Mouse (Mus musculus) gastrocnemius, adult 2 months (tissue): ENCODE data around the gene Upf3b. TPM values are rescaled to one million over a fixed set of nuclear protein-coding genes. Genes with fewer than 3 reads are reported as not detected.
"Not testable (repeated sequence)": the region's sequence is repeated elsewhere in the genome, so short reads cannot be mapped to it uniquely, and the experiment has no call there.

ENCODE experiments used
- DNase-seq: peaks from one replicate; pipeline ENCODE4 v3.0.0; 2022
- H3K27ac ChIP-seq: fragments of 200-600 bp; 2 replicates; pipeline ENCODE4 v1.8.1; 2022; ENCODE audit warnings: mild to moderate bottlenecking
- H3K4me3 ChIP-seq: fragments of 200-600 bp; 2 replicates; pipeline ENCODE4 v1.8.1; 2022; ENCODE audit warnings: mild to moderate bottlenecking, moderate library complexity
- CTCF ChIP-seq: fragments of 200-600 bp; IDR thresholded peaks from 2 replicates; pipeline ENCODE4 v1.8.1; 2022; ENCODE audit warnings: antibody characterized with exemption, mild to moderate bottlenecking, moderate library complexity
- intact Hi-C: fragments of 180-260 bp; cut with DNase I; formaldehyde crosslinking; loops from one replicate; pipeline ENCODE4 v1.15.1; 2025
- total RNA-seq, 2 experiments: library from RNA; stranded (reverse); gene quantifications; 2 replicates each; pipeline ENCODE4 v1.2.3; 2021

Upf3b gene
- total RNA-seq, 2 experiments from 2014 or later = 9.4 to 10.1 TPM

DNA sequence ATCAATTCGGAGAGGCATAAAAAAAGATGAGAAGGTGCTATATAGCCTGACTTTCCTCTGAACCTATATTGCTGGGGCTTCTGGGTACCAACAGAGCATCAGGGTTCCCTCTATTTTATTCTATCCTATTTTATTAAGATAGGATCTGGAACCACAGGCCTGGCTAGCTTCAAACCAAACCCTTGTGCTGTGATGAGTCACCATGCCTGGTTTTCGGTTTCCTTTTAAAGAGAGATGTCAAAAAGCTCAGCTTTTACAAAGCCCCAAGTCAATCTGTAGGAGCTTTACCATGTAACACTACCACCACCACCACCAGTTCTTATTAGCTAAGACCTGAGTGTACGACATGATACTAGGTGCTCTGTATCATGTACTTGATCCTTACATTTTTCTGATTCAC, 11.4 kb downstream of the Upf3b start:
- Histone ChIP-seq H3K4me3 (no peak overlapping the region), H3K27ac (no peak overlapping the region)
- no peak for TF ChIP-seq CTCF
- DNase-seq = no peak
- intact Hi-C loops = no loop called here

DNA sequence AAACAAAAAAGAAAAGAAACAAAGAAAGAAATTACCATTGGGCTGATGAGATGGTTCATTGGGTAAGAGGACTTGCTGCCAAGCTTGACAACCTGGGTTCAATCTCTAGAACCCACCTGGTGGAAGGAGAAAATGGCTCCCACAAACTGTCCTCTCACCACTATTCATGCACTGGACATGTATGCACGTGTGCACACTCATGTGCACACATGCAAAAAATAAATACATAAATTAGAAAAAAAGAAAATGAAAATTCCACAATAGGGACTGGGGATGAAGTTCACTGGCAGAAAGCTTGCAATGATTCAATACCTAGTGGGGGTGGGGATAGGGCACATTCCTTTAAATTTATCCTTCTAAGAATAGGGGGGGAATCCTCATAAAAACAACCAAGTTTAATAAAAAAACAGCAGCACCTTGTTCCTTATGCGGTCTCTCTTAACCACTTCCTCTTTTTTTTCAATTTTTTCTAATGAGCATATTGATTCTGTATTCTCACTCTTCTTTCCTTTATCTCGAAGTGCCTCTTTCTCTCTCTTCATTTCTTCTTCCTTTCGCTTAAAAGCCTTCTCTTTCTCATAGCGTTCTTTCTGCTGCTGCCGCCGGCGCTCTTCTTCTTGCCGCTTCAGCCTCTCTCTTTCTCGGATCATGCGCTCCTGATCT, 14.9 kb downstream of the Upf3b start:
- intact Hi-C loops = no loop called here

DNA sequence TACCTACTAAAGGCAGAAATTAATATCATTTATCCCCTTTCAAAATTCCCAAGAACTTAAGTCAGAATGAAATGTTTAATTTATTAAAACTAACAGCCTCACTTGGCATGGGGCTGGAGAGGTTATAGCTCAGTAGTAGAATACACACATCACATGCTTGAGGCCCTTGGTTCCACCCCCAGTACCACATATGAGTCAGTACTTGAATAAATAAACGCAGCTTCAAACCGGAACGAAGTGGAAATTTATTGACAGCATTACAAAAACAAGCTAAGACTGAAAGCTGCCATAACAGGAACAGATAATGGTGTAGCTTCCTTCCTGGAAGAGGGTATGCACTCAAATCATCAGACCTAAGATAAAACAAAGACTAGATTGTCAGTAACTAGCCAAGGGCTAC, 18.7 kb downstream of the Upf3b start:
- DNase-seq = no peak
- intact Hi-C loops = no loop called here
- Histone ChIP-seq H3K27ac (no peak overlapping the region), H3K4me3 (no peak overlapping the region)
- TF ChIP-seq CTCF = no peak

More for the DNA sequence above, 14.9 kb downstream of the Upf3b start:
- H3K27ac ChIP-seq = no peak overlapping the region
- no peak for TF ChIP-seq CTCF
- no peak overlapping the region for H3K4me3 ChIP-seq
- DNase-seq = no peak

DNA sequence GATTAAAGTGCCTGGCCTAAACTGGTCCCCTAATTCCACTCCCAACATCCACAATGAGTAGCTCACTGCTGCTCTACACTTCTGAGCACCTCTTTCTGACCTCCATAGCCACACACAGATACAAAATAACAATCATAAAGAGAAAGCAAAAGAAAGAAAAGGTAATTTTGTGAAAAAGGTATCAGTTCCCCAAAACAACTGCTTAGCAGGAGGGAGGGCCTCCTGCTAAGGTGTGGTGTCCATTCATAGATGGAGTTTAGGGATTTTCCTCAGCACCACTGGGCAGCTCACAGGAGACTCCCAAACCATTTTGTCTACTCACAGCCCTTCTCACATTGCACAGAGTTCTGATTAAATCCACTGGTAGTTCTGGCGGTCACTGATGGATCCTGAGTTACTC, 21.3 kb downstream of the Upf3b start:
- DNase-seq = no peak
- no peak overlapping the region for H3K27ac ChIP-seq
- intact Hi-C loops = no loop called here
- TF ChIP-seq CTCF = no peak
- no peak overlapping the region for H3K4me3 ChIP-seq

DNA sequence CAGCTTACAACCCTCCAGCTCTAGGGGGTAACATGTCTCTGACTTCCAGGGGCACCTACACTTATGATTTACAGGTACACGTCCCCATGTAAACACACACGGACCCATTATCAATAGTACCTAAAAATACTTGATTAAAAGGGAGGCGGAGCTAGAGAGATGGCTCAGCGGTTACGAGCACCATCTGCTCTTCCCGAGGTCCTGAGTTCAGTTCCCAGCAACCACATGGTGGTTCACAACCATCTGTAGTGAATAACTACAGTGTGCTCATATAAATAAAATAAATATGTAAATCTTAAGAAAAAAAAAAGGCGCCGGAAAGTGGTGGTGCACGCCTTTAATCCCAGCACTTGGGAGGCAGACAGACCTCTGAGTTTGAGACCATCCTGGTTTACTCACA, 24.5 kb downstream of the Upf3b start:
- Histone ChIP-seq H3K4me3 (peak overlapping the region; percentile 86), H3K27ac (peak overlapping the region; percentile 93)
- intact Hi-C loops = no loop called here
- DNase-seq = no peak
- no peak for TF ChIP-seq CTCF

DNA sequence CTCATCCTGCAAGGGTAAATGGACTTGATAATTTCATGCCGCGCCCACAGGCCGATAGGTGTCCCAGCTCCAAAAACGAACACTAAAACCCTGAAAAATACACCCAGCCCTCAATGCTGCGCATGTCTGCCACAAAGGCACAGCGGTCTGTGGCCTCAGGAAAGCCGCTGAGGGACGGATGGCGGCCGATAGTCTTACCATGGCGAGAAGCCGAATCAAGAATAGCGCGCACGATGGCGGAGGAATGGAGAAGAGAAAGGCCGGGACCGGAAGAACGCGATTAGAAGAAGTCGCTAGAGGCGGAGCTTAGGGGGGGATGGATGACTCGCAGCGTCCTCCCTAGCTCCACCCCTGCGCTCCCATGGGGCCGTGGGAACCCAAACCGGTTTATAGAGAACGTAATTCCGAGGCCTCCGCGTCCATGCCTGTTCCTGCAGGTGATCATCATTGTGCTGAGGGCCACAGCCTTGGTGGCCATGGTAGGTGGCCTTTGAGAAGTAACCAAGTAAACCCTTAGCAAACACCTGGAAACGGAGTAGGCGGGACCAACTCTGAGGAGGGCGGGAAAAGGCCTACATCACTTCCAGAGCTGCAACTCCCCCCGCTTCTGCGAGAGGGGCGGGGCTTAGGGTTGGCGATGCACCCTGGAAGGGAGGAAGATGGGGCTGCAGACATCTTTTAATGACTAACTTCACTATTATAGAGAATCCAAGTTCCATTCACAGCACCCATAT, 25.0 kb downstream of the Upf3b start, which contains the start of gene Rpl39:
TSS of gene Rpl39 (minus strand) at position 476 of the 734 bp plus-strand sequence.
- intact Hi-C loops = no loop called here

DNA sequence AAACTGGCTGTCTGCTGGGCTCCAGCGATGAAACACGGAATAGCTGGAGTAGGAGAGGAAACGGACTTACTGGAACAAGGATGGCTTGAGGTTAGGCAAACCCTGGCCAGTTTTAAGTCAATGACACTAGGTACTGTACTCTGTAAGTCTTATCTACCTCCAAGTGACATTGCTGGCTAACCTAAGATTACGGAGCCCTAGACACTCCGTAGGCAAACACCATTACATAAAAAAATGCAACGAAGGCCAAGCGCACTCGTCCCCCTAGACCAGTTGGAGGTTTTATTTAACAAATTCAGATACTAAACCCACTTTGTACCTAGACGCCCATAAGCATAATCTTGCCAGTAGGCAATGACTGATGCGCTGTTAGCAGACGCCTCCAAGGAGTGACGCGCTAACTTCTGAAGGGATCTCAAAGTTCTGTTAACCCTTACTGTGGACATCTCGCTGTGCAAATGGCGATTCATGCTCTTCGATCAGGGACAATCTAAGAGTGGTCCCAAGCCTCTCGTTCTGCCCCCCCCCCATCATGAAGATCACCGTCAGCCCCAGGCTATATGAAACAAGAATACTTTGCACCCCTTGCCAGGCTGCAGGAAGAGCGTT, 25.7 kb downstream of the Upf3b start:
- Histone ChIP-seq H3K4me3 (peak overlapping the region; percentile 86), H3K27ac (peak overlapping the region; percentile 93)
- intact Hi-C loops = no loop called here
- no peak for DNase-seq
- TF ChIP-seq CTCF = no peak

More for the DNA sequence above, 25.0 kb downstream of the Upf3b start, which contains the start of gene Rpl39:
- Histone ChIP-seq H3K4me3 (peak within 1 kb of the TSS; percentile 86), H3K27ac (peak within 1 kb of the TSS; percentile 93)
- DNase-seq = peak; percentile 91
- peak; percentile 19; the same call in 1 of the 2 replicates for TF ChIP-seq CTCF

DNA sequence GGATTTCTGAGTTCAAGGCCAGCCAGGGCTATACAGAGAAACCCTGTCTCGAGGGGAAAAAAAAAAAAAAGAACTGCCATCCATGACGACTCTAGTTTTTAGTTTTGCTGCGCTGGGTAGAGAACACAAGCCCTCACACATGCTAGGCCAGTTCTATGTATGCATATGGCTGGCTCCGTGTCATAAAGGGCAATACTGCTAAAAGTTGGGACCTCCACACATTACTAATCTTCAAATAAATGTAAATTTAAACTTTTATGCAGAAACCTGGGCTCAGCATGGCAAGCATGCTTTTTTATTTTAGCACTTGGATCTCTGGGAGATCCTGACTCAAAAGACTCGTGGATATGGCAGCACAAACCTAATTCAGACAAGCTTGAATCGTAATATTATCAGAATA, 28.9 kb downstream of the Upf3b start:
- intact Hi-C loops = no loop called here
- DNase-seq = no peak
- H3K4me3 ChIP-seq = no peak overlapping the region
- no peak for TF ChIP-seq CTCF
- H3K27ac ChIP-seq = no peak overlapping the region

DNA sequence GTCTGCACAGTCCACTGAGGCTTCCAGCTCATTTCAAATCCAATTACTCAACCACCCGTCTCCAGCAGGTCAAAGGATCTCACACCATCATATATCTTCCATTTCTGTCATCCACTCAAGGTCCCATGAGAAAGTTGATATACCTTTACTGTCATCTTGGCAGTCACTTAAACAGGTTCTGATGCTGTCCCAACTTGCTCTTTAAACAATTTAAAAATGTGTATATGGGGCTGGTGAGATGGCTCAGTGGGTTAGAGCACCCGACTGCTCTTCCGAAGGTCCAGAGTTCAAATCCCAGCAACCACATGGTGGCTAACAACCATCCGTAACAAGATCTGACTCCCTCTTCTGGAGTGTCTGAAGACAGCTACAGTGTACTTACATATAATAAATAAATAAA, 29.8 kb downstream of the Upf3b start:
- H3K4me3 ChIP-seq, DNase-seq, H3K27ac ChIP-seq, intact Hi-C loops: not testable (repeated sequence)

DNA sequence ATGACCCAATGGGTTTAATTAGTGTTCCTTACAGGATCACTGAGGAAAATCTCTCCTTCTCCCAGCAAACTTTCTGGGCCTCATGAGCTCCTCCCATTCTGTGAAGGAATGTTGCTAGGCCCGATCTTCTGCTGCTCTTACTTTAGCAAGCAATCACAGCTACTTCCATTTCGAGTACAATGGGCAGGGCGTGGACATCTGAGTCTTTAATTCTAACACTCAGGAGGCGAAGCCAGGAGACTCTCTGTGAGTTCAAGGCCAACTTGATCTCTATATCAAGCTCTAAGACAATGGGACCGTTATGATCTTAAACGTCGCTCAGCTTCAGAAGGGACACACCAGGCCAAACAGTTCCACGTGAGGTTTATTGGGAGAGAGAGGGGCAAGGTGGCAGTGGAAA, 33.5 kb downstream of the Upf3b start:
- TF ChIP-seq CTCF = no peak
- Histone ChIP-seq H3K27ac (no peak overlapping the region), H3K4me3 (no peak overlapping the region)
- no peak for DNase-seq
- intact Hi-C loops = no loop called here

DNA sequence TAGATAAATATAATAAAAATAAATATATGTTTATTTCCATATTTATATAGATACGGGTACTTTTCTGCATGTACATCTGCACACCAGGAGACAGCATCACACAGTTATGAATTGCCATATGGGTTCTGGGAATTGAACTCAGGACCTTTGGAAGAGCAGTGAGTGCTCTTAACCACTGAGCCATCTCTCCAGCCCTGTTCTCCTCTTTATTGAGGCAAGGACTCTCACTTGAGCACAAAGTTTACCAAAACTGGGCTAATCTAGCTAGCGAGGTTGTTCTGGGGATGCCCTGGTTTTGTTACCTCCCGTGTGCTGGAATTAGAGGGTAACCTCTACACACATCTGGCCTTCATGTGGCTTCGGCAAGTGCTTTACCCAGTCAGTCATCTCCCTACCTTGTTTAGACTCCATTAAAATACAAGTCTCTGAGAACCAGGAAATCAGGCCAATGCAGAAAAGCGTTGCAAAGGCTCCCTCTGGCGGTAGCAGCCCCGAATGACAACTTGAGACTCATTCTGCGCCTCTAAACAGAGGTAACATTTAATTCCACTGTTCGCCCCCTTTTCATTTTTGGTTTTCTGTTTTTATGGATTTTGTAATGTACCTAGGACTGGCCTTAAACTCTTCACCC, 35.7 kb downstream of the Upf3b start:
- Histone ChIP-seq H3K4me3 (no peak overlapping the region), H3K27ac (no peak overlapping the region)
- peak; percentile 29 for DNase-seq
- peak; percentile 84 for TF ChIP-seq CTCF
- intact Hi-C loops = no loop called here

DNA sequence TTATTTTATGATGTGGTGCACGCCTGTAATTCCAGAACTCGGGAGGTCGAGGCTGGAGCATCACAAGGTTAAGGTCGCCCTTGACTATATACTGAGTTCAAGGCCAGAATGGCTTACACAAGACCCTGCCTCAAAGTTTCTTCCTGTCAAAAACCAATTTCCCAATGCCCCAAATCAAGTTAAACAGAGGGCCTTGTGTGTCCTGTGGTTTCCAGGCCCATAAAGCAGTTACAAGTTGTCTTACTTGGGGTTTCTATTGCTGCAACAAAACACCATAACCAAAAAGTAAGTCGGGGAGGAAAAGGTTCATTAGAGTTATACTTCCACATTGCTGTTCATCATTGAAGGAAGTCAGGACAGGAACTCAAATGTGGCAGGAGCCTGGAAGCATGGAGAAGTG, 41.4 kb downstream of the Upf3b start:
- intact Hi-C loops = no loop called here
- TF ChIP-seq CTCF = no peak
- Histone ChIP-seq H3K27ac (no peak overlapping the region), H3K4me3 (no peak overlapping the region)
- no peak for DNase-seq

DNA sequence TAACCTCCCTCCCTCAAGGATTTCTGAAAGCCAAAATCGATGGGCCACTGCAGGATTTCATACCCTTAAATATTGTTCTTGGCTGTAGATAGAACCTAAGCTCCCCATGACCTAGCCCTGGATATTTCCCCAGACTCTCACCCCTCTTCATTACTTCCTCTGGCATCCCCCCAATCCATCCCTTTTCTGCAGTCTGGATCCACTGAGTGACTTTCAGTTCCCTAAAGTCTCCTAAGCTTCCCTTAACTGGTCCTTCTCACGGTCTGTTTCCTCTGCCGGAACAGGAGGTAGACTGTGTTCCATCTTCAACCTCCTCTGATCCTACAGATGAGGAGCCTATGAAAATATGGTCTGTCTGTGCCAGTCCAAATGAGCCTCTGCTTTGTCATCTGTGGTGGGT, 42.8 kb downstream of the Upf3b start:
- intact Hi-C loops = no loop called here
- no peak for TF ChIP-seq CTCF
- Histone ChIP-seq H3K27ac (no peak overlapping the region), H3K4me3 (no peak overlapping the region)
- DNase-seq = no peak
